Mouse (Mus musculus) left cerebral cortex, postnatal 36 days (tissue): ENCODE data around the gene Spryd7. TPM values are rescaled to one million over a fixed set of nuclear protein-coding genes. Genes with fewer than 3 reads are reported as not detected.
"Not testable (repeated sequence)": the region's sequence is repeated elsewhere in the genome, so short reads cannot be mapped to it uniquely, and the experiment has no call there.

ENCODE experiments used
- DNase-seq, 2 experiments: peaks; one replicate each; pipeline ENCODE4 v3.0.0; 2021 to 2022; ENCODE audit warnings: low spot score in 2 of 2, mixed read lengths in 1 of 2
- intact Hi-C: fragments of 180-260 bp; cut with DNase I; formaldehyde crosslinking; loops from one replicate; pipeline ENCODE4 v1.15.1; 2025
- total RNA-seq, 2 experiments: library from RNA; stranded (reverse); gene quantifications; 2 replicates each; pipeline ENCODE4 v1.2.3; 2021

Gene Spryd7
- total RNA-seq, 2 experiments from 2014 or later = 45.8 to 48.7 TPM

- DNase-seq = no peak
- intact Hi-C loops = no loop called here
Observed at GRCm38 (mm10) chr14:61548614-61549013, 8.1 kb downstream of the Spryd7 start.

GRCm38 (mm10) chr14:61537772-61538171, 18.9 kb downstream of the Spryd7 start:
- DNase-seq, intact Hi-C loops: not testable (repeated sequence)

- intact Hi-C loops = no loop called here
- no peak for DNase-seq
Observed at GRCm38 (mm10) chr14:61536631-61537264, 19.9 kb downstream of the Spryd7 start.

- intact Hi-C loops = no loop called here
- DNase-seq = no peak
Observed at GRCm38 (mm10) chr14:61535811-61536210, 20.9 kb downstream of the Spryd7 start.

- no peak for DNase-seq
- intact Hi-C loops = no loop called here
Observed at GRCm38 (mm10) chr14:61530966-61531365, 25.7 kb downstream of the Spryd7 start.

GRCm38 (mm10) chr14:61530396-61530795, 26.3 kb downstream of the Spryd7 start:
- intact Hi-C loops = no loop called here

GRCm38 (mm10) chr14:61529533-61529932, 27.2 kb downstream of the Spryd7 start:
- DNase-seq = no peak
- intact Hi-C loops = no loop called here

More at GRCm38 (mm10) chr14:61530396-61530795, 26.3 kb downstream of the Spryd7 start:
- no peak for DNase-seq

- intact Hi-C loops = no loop called here
- DNase-seq = no peak
Observed at GRCm38 (mm10) chr14:61526006-61526405, 30.7 kb downstream of the Spryd7 start.

- intact Hi-C loops = no loop called here
- DNase-seq = no peak
Observed at GRCm38 (mm10) chr14:61523821-61524220, 32.9 kb downstream of the Spryd7 start.

GRCm38 (mm10) chr14:61518659-61519480, 37.8 kb downstream of the Spryd7 start:
- intact Hi-C loops = no loop called here
- DNase-seq = no peak

GRCm38 (mm10) chr14:61516471-61517426, 39.9 kb downstream of the Spryd7 start:
- intact Hi-C loops = no loop called here
- DNase-seq = no peak

- intact Hi-C loops = no loop called here
- DNase-seq = no peak
Observed at GRCm38 (mm10) chr14:61511494-61511893, 45.2 kb downstream of the Spryd7 start.

- DNase-seq = peak; percentile 61 to 68
- intact Hi-C loops = loop anchor here (1.0 to 5.0 kb wide), 3 partner anchors 59 to 166 kb away; partner anchors contain the start of gene Kpna3
Observed at GRCm38 (mm10) chr14:61497716-61498490, 58.8 kb downstream of the Spryd7 start.

- no peak for DNase-seq
- intact Hi-C loops = no loop called here
Observed at GRCm38 (mm10) chr14:61493511-61494135, 63.1 kb downstream of the Spryd7 start.

Other genes with a start within 250 kb of the Spryd7 start
- gene Arl11, start 247.1 kb downstream of the Spryd7 start, total RNA-seq = under 1 TPM; 0.27 to 0.35 TPM
- 1 to 10 TPM; 3.4 to 4.8 TPM for gene Ebpl, start 196.4 kb downstream of the Spryd7 start, total RNA-seq
- gene Kpna3, start 117.0 kb downstream of the Spryd7 start, total RNA-seq = 10 to 100 TPM; 68.0 to 71.6 TPM
- 10 to 100 TPM; 11.8 to 11.9 TPM for gene Trim13, start 41.4 kb upstream of the Spryd7 start, total RNA-seq
- 1 to 10 TPM in 1 of 2 experiments, under 1 TPM in 1; 0.64 to 1.1 TPM for gene Kcnrg, start 50.6 kb upstream of the Spryd7 start, total RNA-seq